Mouse (Mus musculus) CD4-positive helper T cell, adult 2 months (primary cell): ENCODE measurements around the gene Prph2.
A peak's percentile ranks its signal among the peaks of the same experiment; 100 is the strongest.

ENCODE experiments used
- DNase-seq: peaks from one replicate; pipeline ENCODE4 v3.0.0-alpha.2; 2012; ENCODE audit warnings: low read depth, missing footprints, low spot score

The Prph2 gene

DNA sequence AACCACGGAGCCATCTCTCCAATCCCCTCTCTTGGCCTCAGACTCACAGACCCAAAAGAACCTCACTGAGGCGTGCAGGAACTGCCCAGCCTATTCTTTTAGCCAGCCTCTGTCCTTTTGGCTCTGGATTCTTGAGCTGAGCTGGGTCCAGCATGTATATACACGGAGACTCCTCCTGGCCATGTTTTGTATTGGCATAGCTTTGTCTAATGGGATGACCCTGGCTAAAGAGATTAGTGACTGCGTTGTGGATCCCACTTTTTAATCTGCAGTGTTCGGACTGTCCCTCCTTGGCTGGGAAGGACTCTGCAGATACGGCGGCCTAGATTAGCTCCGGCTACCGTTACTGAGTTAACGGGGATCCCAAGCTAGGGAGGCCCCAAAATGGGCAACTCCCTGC is at the start of gene Prph2:
Gene Prph2 (plus strand): TSS at position 274 of the 400 bp plus-strand sequence.
- no peak for DNase-seq

DNA sequence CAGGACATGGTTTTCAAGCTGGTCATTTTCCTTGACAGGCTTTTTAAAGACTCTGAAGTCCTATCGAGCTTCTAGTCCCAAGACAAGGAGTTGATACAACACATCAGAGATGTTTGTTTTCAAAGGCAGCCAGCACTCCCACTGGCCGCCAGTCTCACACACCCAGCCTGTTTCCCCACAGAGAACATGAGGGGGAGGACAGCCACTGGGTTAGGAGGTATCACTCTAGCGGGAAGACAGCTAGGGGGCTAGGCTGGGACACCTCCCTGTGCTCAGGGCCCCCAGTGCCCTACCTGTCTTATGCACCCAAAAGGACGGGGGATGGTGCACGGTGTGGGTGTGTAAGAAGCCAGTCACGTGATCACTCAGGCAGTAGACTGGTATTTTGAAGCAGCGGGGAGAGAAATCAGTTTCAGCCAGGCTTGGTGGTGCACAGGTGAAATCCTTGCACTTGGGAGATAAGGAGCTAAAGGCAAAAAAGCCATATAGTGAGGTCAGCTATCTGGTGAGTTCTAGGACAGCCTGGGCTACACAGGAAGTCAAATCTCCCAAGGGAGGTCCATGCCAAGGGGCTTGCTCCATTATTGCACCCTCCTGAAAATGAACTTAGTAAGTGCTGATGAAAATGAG is 45.6 kb upstream of the Prph2 start:
- DNase-seq = no peak

- peak; percentile 31 for DNase-seq
Observed at GRCm38 (mm10) chr17:46866836-46867235, 43.4 kb upstream of the Prph2 start.

GRCm38 (mm10) chr17:46870204-46870798 is 40.0 kb upstream of the Prph2 start:
- peak; percentile 88 for DNase-seq

DNA sequence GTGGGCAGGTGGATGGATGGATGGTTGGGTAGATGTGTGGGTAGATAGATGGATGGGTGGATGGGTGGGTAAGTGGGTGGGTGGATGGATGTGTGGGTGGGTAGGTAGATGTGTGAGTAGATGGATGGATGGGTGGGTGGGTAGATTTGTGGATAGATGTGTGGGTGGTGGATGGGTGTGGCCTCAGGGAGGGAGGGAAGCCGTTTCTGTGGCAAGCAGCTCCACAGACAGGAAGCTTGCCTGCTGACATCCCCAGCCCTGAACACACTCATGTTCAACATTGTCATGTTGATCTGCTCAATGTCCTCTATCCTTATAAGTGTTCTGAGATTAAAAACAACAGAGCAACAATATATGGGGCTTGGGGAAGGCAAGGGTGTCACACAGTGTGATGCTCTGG is 39.3 kb upstream of the Prph2 start:
- peak; percentile 86 for DNase-seq

DNA sequence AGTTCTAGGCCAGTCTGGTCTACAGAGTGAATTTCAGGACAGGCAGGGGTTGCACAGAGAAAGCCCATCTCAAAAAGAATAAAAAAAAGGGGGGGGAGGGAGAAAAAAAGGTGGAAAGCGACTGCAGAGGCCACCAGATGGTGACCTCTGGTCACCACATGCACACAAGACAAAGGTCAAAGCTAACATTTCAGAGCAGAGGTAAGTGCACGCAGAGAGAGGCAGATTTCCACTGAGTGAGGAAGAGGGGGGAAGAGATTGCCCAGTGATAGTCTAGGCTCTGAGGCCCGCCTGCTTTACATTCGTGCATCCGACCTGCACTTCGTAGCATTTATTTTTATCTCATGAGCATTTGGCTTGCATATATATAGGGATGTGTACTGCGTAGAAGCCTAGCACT is 37.5 kb upstream of the Prph2 start:
- no peak for DNase-seq

- DNase-seq = no peak
Observed at GRCm38 (mm10) chr17:46874133-46874532, 36.1 kb upstream of the Prph2 start.

DNA sequence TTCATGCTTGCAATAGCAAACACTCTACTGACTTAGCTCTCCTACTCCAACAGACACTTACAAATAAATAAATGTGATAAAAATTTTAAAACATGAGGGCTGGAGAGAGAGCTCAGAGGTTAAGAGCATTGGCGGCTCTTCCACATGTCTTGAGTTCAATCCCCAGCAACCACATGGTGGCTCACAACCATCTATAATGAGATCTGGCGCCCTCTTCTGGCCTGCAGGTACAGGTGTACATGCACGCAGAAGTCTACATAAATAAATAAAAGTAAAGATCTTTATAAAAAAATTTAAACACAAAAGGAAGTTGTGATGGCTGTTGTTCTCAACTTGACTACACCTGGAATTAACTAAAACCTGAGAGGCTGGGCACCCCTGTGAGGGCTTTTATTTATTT is 34.6 kb upstream of the Prph2 start:
- DNase-seq = peak; percentile 44

- no peak for DNase-seq
Observed at GRCm38 (mm10) chr17:46876371-46876950, 33.8 kb upstream of the Prph2 start.

GRCm38 (mm10) chr17:46877061-46877460 is 33.2 kb upstream of the Prph2 start:
- no peak for DNase-seq

- peak; percentile 76 for DNase-seq
Observed at GRCm38 (mm10) chr17:46879841-46880311, 30.4 kb upstream of the Prph2 start.

DNA sequence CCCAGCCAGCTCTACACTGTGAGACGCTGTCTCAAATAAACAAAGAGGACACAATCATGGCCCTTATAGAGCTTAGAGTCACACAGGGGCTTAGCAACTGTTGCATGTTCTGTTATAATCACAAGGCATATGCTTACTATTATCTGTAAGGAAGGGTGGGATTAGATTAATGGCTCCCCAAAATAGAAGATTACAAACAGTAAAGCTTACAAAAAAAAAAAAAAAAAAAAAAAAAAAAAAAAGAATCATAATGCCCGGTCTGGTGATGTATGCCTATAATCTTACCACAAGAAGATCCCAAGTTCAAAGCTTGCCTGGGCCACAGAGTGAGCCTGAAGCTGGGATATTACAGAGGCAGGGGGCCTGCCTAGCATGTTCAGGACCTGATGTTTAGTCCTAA is 29.9 kb upstream of the Prph2 start:
- no peak for DNase-seq

DNA sequence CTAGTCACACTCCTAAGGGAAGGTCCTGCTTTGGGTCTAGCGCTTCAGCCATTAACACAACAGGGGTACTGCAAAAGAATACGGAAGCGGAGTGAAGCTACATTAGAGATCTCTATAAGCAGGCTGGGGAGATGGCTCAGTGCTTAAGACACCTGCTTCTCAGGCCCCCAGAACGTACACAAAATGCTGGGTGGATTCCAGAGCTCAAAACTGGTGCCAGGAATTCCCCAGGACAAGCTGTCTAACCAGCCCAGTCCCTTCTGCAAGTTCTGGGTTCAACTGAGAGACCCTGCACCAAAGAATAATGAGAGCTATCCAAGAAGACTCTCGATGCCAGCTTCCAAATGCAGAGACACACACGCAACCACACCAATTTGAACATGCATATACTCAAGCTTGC is 28.5 kb upstream of the Prph2 start:
- no peak for DNase-seq

DNA sequence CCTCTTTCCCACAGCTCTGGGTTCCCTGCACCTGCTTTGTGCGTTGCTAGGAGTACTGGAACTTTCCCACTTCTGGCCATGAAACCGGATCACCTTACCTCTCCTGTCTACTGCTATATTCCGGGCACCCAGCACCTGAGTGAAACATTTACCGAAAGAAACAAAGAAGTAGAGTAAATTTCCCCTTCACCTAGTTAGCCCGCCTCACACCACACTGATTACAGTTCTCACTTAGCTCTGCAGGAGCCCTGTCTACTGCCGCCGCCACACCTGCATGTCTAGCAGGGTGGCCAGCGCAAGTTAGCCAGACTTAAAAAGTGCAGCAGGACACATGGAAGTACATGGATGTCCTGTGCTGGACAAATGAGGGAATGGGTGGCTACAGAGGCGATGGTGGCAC is 27.2 kb upstream of the Prph2 start:
- no peak for DNase-seq

- DNase-seq = no peak
Observed at GRCm38 (mm10) chr17:46884766-46885165, 25.5 kb upstream of the Prph2 start.

GRCm38 (mm10) chr17:46885218-46885909 is 24.9 kb upstream of the Prph2 start:
- DNase-seq = no peak

GRCm38 (mm10) chr17:46885910-46886643 is 24.2 kb upstream of the Prph2 start:
- DNase-seq = no peak

- DNase-seq = peak; percentile 79
Observed at GRCm38 (mm10) chr17:46888511-46889212, 21.6 kb upstream of the Prph2 start.

DNA sequence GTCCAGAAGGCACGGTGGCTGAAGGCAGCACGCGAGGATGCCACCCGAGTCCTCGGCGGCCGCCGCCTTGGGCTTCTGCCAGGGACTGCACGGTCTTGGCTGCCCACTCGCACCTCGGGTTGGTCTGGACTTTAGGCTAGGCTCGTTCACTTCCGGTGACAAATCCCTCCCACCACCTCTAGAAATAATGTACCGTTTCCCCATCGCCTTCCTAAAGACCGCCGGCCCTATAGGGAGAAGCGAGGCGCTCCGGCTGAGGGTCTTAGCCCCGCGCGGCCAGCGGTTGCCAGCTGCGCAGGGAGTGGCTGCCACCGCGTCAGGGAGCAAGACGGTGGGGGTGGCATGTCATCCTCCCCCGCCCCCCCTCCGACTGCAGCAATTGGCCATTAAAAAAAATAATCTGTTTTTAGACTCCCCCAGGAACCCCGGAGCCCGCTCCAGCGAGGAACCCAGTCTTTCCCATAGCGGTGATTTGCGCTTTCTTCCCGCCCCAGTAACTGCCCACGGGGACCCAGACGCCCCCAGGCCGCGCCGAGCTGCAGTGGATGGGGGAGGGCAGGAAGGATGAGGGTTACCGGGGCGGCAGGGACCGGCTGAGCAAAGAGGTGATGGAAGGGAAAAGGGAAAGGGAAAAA is 20.7 kb upstream of the Prph2 start:
- peak; percentile 74 for DNase-seq

DNA sequence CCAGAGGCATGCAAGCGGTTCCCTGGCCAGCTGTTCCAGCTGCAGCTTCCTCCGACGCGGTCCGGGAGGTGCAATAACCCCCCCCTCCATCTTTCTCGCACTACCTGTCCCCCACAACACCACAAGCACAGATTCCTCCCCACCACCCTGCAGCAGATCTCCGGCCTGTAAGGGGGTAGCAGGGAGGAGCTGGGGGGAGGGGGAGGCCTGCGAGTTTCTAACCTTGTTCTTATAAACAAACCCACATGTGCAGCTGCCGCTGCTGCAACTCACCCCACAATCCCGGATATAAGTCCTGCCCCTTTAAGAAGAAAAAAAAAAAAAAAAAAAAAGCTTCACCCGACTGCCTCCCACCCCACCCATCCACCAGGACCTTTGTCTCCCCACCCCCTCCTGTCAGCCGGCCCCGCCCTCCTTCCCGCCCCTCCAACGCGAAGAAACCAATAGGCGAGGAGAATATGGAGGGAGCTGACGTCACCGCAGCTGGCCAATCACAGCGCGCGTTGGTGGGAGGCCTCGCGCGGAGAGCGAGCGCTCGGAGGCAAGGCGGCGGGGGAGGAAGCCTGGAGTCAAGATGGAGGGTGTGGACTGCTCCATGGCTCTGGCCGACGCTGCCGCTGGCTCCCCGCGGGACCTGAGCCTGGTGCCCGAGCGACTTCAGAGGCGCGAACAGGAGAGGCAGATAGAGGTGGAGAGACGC is 20.0 kb upstream of the Prph2 start, which contains the start of gene Tbcc:
Gene Tbcc (plus strand): TSS at position 569 of the 700 bp plus-strand sequence.
- DNase-seq = peak; percentile 99
